ENCODE assay signal across 25 mouse cellular contexts in the genomic region with DNA sequence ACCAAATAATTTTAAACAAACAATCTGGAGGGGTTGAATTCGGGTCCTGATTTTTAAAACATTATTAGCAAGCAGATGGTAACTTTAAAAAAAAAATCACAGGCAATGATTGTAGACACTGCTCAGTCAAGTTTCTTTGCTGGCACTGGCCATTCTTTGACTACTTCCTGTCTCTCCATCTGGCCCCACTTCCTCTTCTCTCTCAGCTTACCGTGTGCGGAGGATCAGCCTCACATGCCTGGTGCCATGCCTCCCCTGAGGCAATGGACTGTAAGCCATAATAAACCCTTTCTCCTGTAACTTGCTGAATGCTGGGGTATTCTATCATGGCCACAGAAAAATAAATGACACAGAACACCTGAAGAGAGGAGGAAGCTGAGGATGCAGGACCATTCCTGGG. TPM values are rescaled to one million over a fixed set of nuclear protein-coding genes. Genes with fewer than 3 reads are reported as not detected.
DNase-seq lines count a peak whose midpoint lies in the region; ATAC-seq lines count a peak whose summit lies in the region.
"Had no signal": no experiment of that assay in that cellular context is flagged by ENCODE, and none has a peak within 500 bp of the region (broad histone marks: within the 10 kb centered on the region; RNA-seq: fewer than 3 reads in every experiment).

No protein-coding gene starts in this region.

- no peaks in the 10 kb centered on the region for H3K4me1 ChIP-seq in embryonic facial prominence, embryonic 10.5 days
- H3K4me1 ChIP-seq in heart, embryonic 12.5 days (replicated peaks), result peaks cover 13% of the 10 kb centered on the region; the same call in 1 of the 2 replicates
- H3K4me1 ChIP-seq: hindbrain, embryonic 12.5 days; midbrain, embryonic 15.5 days had no signal

- H3K4me3 ChIP-seq in embryonic facial prominence, embryonic 10.5 days, result no peak overlapping the region
- no peak overlapping the region for H3K4me3 ChIP-seq in heart, embryonic 12.5 days
- H3K4me3 ChIP-seq: hindbrain, embryonic 12.5 days; kidney, embryonic 15.5 days; left cerebral cortex, adult 2 months; liver, embryonic 13.5 days; midbrain, embryonic 15.5 days had no signal

- ATAC-seq in neutrophil, adult 5-6 weeks (ENCODE audit: extremely low read depth, insufficient number of reproducible peaks, low FRiP score, poor library complexity, severe bottlenecking), result peak; percentile 65; the same call in 1 of the 2 replicates
- no peak for ATAC-seq in erythroblast, adult 5-6 weeks (replicated peaks; ENCODE audit: low FRiP score, poor library complexity, severe bottlenecking)
- ATAC-seq in heart, embryonic 12.5 days (ENCODE audit: insufficient number of reproducible peaks, low FRiP score), result no peak
- ATAC-seq: CD4-positive, CD25-positive, alpha-beta regulatory T cell, adult 4 months; intestine, postnatal 0 days; midbrain, embryonic 15.5 days; Patski had no signal

- DNase-seq in 416B (ENCODE audit: low read depth) (peak; percentile 12), A20 (ENCODE audit: low read depth, low spot score) (peak; percentile 27)
- DNase-seq in embryonic facial prominence, embryonic 10.5 days (ENCODE audit: low spot score), result peak; percentile 11
- no peak for DNase-seq in kidney, postnatal 36 days
- DNase-seq: adrenal gland, postnatal 36 days; cerebellum, adult 11-12 months; cerebellum, postnatal 10 days; heart, adult 11 months; heart, postnatal 10 days; kidney, postnatal 4 days; layer of hippocampus, adult 9-11 months; liver, embryonic 13.5 days; lung, adult 2 months; lung, postnatal 36 days had no signal

- no peaks in the 10 kb centered on the region for H3K36me3 ChIP-seq in embryonic facial prominence, embryonic 10.5 days (replicated peaks)
- no peaks in the 10 kb centered on the region for H3K36me3 ChIP-seq in heart, embryonic 12.5 days
- H3K36me3 ChIP-seq: hindbrain, embryonic 12.5 days; kidney, embryonic 15.5 days; liver, embryonic 13.5 days; midbrain, embryonic 15.5 days had no signal

- H3K4me2 ChIP-seq in heart, embryonic 12.5 days, result no peak overlapping the region
- H3K4me2 ChIP-seq: heart, embryonic 11.5 days; hindbrain, embryonic 12.5 days; kidney, embryonic 15.5 days; liver, embryonic 13.5 days; midbrain, embryonic 15.5 days had no signal

- WGBS in embryonic facial prominence, embryonic 10.5 days, result 49% methylated on average over 3 of the region's 3 CpGs
- WGBS in heart, embryonic 12.5 days, result 69% methylated on average over 3 of the region's 3 CpGs

- no peak overlapping the region for H3K27ac ChIP-seq in embryonic facial prominence, embryonic 10.5 days (replicated peaks)
- no peak overlapping the region for H3K27ac ChIP-seq in heart, embryonic 12.5 days (ENCODE audit: poor library complexity, severe bottlenecking)
- H3K27ac ChIP-seq: hindbrain, embryonic 12.5 days; kidney, embryonic 15.5 days; left cerebral cortex, adult 2 months; liver, embryonic 13.5 days; midbrain, embryonic 15.5 days had no signal

- H3K27me3 ChIP-seq in embryonic facial prominence, embryonic 10.5 days (replicated peaks; ENCODE audit: low read depth, poor library complexity, severe bottlenecking), result no peaks in the 10 kb centered on the region
- no peaks in the 10 kb centered on the region for H3K27me3 ChIP-seq in heart, embryonic 12.5 days (replicated peaks)
- H3K27me3 ChIP-seq: hindbrain, embryonic 12.5 days; kidney, embryonic 15.5 days; liver, embryonic 13.5 days; midbrain, embryonic 15.5 days; Patski had no signal

- H3K9ac ChIP-seq in heart, embryonic 12.5 days, result no peak overlapping the region
- H3K9ac ChIP-seq: hindbrain, embryonic 12.5 days; kidney, embryonic 15.5 days; liver, embryonic 13.5 days; midbrain, embryonic 15.5 days had no signal

- no peaks in the 10 kb centered on the region for H3K9me3 ChIP-seq in embryonic facial prominence, embryonic 10.5 days
- H3K9me3 ChIP-seq in heart, embryonic 12.5 days (replicated peaks), result no peaks in the 10 kb centered on the region
- H3K9me3 ChIP-seq: hindbrain, embryonic 12.5 days; kidney, embryonic 15.5 days; liver, embryonic 13.5 days; midbrain, embryonic 15.5 days had no signal

RNA-seq across cellular contexts. Expression of a gene that starts 48.8 kb away (rescaled TPM):
- polyA plus RNA-seq in embryonic facial prominence, embryonic 10.5 days (2016; fragmentation: Nextera tagmentation; extraction: Ambion mirVana), result 1.3 and 1.4 TPM in 2 replicates
- 13.4 and 14.2 TPM in 2 replicates for total RNA-seq in neutrophil, adult 5-6 weeks (2017)
- 3.3 and 8.6 TPM in 2 replicates for total RNA-seq in erythroblast, adult 5-6 weeks (2015; ENCODE audit: low replicate concordance)
- 2.9 and 11.7 TPM in 2 replicates for total RNA-seq in erythroblast, adult 5-6 weeks (2017; ENCODE audit: low replicate concordance)
- 22.4 and 23.8 TPM in 2 replicates for polyA plus RNA-seq in heart, embryonic 12.5 days (2016; fragmentation: Nextera tagmentation; extraction: Ambion mirVana)

Comparison
In these comparisons a context has a peak if more than half of its experiments do, and no peak if none do; other contexts are left out.
1. DNase-seq: peak in 416B (single experiment), A20 (single experiment) and embryonic facial prominence, embryonic 10.5 days (single experiment); none in kidney, postnatal 36 days (0 of 2).